Mouse (Mus musculus) cerebellum, adult 9-10 months (tissue): Measurements from ENCODE around the gene Slc43a2.

Source experiments
- DNase-seq: peaks from one replicate; pipeline ENCODE4 v3.0.0; 2022

Slc43a2 gene

GRCm38 (mm10) chr11:75531469-75532242 lies at the start of gene Slc43a2:
TSS of gene Slc43a2 (plus strand) at chr11:75531694.
- peak; percentile 98 for DNase-seq

GRCm38 (mm10) chr11:75486192-75486591 lies 45.3 kb upstream of the Slc43a2 start:
- no peak for DNase-seq

- peak; percentile 99 for DNase-seq
These were observed 44.8 kb upstream of the Slc43a2 start, which contains the start of gene Prpf8 for GRCm38 (mm10) chr11:75486601-75487285. TSS of gene Prpf8 (plus strand) at chr11:75486816.

GRCm38 (mm10) chr11:75487496-75487895 lies 44.0 kb upstream of the Slc43a2 start:
- DNase-seq = no peak

- no peak for DNase-seq
These were observed 37.0 kb upstream of the Slc43a2 start for GRCm38 (mm10) chr11:75494296-75495049.

DNA sequence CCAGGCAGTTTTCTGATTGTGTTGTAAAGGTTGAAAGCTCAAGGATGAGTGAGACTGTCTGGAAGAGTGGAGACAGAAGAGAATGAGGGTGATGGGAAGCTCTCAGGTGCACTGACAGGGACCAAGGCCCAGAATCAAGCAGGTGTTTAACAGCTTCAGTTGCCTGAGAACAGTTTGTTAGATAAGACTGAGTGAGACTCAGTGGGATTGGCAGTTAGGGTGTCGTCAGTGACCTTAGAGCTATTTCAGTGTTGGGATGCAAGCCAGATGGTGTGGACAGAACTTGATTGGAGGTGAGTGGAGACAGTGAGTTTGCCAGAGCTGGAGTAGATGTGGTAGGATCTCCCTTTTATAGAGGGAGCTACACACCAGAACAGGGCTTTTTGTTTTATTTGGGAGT lies 33.4 kb upstream of the Slc43a2 start:
- no peak for DNase-seq

DNA sequence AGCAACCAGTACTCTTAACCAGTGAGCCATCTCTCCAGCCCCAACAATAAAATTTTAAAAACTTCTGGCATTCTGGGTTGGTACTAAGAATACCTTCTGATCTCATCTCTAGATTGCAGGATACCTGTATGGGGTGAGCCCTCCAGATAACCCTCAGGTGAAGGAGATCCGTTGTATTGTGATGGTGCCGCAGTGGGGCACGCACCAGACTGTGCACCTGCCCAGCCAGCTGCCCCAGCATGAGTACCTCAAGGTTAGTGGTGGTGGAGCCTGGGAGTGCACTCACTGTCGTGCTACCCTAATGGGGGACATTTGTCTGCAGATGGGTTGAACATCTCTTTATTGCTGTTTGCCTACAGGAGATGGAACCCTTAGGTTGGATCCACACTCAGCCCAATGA lies 23.3 kb upstream of the Slc43a2 start:
- no peak for DNase-seq

GRCm38 (mm10) chr11:75508904-75509303 lies 22.6 kb upstream of the Slc43a2 start:
- no peak for DNase-seq

GRCm38 (mm10) chr11:75509741-75510626 lies 21.5 kb upstream of the Slc43a2 start, which contains the start of gene Rilp:
TSS of gene Rilp (plus strand) at chr11:75510094.
- peak; percentile 68 for DNase-seq

- DNase-seq = peak; percentile 94
These were observed 20.9 kb upstream of the Slc43a2 start for GRCm38 (mm10) chr11:75510627-75510993.

DNA sequence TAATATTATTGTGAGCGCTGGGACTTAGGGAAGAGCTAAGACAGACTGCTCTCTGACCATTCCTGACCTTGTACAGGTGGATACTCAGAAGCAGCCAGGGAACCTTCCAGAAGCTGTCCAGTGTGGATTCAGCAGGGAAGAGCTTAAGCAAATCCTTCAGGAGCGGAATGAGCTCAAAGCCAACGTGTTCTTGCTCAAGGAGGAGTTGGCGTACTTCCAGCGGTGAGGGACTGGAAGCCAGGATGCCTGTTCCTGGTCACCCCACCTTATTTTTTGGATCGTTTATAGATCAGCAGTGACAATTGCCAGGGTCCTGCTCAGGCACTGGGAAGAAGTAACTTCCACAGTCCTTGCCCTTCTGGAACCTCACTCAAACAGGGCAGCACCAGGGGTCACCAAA lies 20.3 kb upstream of the Slc43a2 start:
- DNase-seq = peak; percentile 71

- DNase-seq = no peak
These were observed 19.0 kb upstream of the Slc43a2 start for GRCm38 (mm10) chr11:75512301-75513018.

- DNase-seq = no peak
These were observed 18.2 kb upstream of the Slc43a2 start, which contains the start of gene Scarf1 for GRCm38 (mm10) chr11:75513336-75513735. TSS of gene Scarf1 (plus strand) at chr11:75513540.

DNA sequence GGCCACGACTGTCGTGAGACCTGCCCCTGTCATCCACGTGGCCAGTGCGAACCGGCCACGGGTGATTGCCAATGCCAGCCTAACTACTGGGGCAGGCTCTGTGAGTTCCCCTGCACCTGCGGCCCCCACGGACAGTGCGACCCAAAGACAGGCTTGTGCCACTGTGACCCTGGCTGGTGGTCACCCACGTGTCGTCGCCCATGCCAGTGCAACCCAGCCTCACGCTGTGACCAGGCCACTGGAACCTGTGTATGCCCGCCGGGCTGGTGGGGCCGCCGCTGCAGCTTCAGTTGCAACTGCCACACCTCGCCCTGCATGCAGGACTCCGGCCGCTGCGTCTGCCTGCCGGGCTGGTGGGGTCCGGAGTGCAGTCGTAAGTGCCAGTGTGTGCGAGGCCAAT lies 16.3 kb upstream of the Slc43a2 start:
- DNase-seq = no peak

GRCm38 (mm10) chr11:75519834-75520633 lies 11.5 kb upstream of the Slc43a2 start:
- DNase-seq = no peak

DNA sequence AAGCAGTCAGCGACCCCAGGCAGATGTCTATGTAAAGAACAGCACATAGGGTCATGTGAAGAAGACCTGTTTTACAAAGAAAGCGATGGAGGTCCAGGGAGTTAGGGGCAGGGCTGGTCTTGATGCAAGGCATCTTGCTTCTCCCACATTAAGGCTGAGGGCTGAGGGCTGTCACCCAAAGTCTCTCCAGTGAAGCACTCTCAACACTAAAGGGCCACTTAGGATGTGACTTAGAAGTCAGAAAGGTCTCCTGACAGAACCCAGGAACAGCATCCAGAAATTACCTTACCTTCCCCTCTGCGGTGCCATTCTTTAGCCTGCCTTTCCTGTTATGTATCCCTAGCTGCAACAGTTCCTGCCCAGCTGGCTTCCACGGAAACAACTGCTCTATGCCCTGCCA lies 9.9 kb upstream of the Slc43a2 start:
- no peak for DNase-seq

GRCm38 (mm10) chr11:75522793-75523192 lies 8.7 kb upstream of the Slc43a2 start:
- no peak for DNase-seq

GRCm38 (mm10) chr11:75525531-75526125 lies 5.9 kb upstream of the Slc43a2 start:
- DNase-seq = peak; percentile 81

GRCm38 (mm10) chr11:75526943-75527342 lies 4.6 kb upstream of the Slc43a2 start:
- no peak for DNase-seq

- DNase-seq = no peak
These were observed 1.7 kb upstream of the Slc43a2 start for GRCm38 (mm10) chr11:75529771-75530170.
